Mouse (Mus musculus) forebrain, embryonic 15.5 days (tissue): ENCODE measurements at regions not wholly inside any gene's neighbourhood (a gene's known extent, or its start where the extent isn't known, plus 50 kb on each side); places are given as distances from the start of the nearest gene placed in this dataset.
A peak's percentile ranks its signal among the peaks of the same experiment; 100 is the strongest.

Experiments used
- ATAC-seq: fragments of 200-750 bp; cut with Nextera tagmentation; replicated peaks from 2 replicates; pipeline ENCODE4 v1.8.0; 2017; ENCODE audit warnings: mild to moderate bottlenecking, moderate TSS enrichment, moderate library complexity
- H3K27ac ChIP-seq: fragments of 300-500 bp; sonication (generic); replicated peaks from 2 replicates; pipeline ENCODE4 v1.5.1; 2015; ENCODE audit warnings: mild to moderate bottlenecking, inconsistent platforms
- H3K27me3 ChIP-seq: fragments of 300-500 bp; sonication (generic); 2 replicates; pipeline ENCODE4 v1.6.1; 2015; ENCODE audit warnings: inconsistent platforms
- H3K36me3 ChIP-seq: fragments of 300-500 bp; sonication (generic); 2 replicates; pipeline ENCODE4 v1.6.1; 2015; ENCODE audit warnings: mild to moderate bottlenecking, inconsistent platforms
- H3K4me1 ChIP-seq: fragments of 300-500 bp; sonication (generic); 2 replicates; pipeline ENCODE4 v1.6.1; 2015; ENCODE audit warnings: inconsistent platforms
- H3K4me2 ChIP-seq: fragments of 300-500 bp; sonication (generic); replicated peaks from 2 replicates; pipeline ENCODE4 v1.6.1; 2015; ENCODE audit warnings: mild to moderate bottlenecking, inconsistent platforms
- H3K4me3 ChIP-seq: fragments of 300-500 bp; sonication (generic); 2 replicates; pipeline ENCODE4 v1.5.1; 2015; ENCODE audit warnings: mild to moderate bottlenecking, inconsistent platforms
- H3K9ac ChIP-seq: fragments of 300-500 bp; sonication (generic); replicated peaks from 2 replicates; pipeline ENCODE4 v1.6.1; 2015; ENCODE audit warnings: mild to moderate bottlenecking, inconsistent platforms
- H3K9me3 ChIP-seq: fragments of 300-500 bp; sonication (generic); 2 replicates; pipeline ENCODE4 v1.6.1; 2016; ENCODE audit warnings: inconsistent platforms
- whole genome bisulfite sequencing: fragments of 180-500 bp; shearing (Covaris S2); methylation state at CpG from one replicate; pipeline ENCODE4 v1.1.7; 2015; ENCODE audit warnings: mixed read lengths; 5-methylcytosine and 5-hydroxymethylcytosine counted together

- 0 out of 2 replicates have a peak overlapping the region, but pooled peaks have one; percentile 21 for H3K27ac ChIP-seq
- H3K4me3 ChIP-seq, result no peak overlapping the region
- no peaks in the 10 kb centered on the region for H3K9me3 ChIP-seq
- no peaks in the 10 kb centered on the region for H3K36me3 ChIP-seq
- WGBS, result 0% methylated on average over 1 of the region's 1 CpGs
- peaks cover 6% of the 10 kb centered on the region for H3K4me1 ChIP-seq
- no peak overlapping the region for H3K9ac ChIP-seq
- H3K4me2 ChIP-seq, result no peak overlapping the region
- no peaks in the 10 kb centered on the region for H3K27me3 ChIP-seq
- peak; percentile 83 for ATAC-seq
Observed at GRCm38 (mm10) chr4:110128918-110129317, 151.1 kb downstream of the Dmrta2 start.

- H3K9me3 ChIP-seq, result no peaks in the 10 kb centered on the region
- WGBS, result 24% methylated on average over 3 of the region's 3 CpGs
- H3K36me3 ChIP-seq, result no peaks in the 10 kb centered on the region
- no peak overlapping the region for H3K4me3 ChIP-seq
- H3K27me3 ChIP-seq, result no peaks in the 10 kb centered on the region
- H3K27ac ChIP-seq, result peak overlapping the region; percentile 21; the same call in 1 of the 2 replicates
- ATAC-seq, result peak; percentile 76
- no peak overlapping the region for H3K4me2 ChIP-seq
- H3K4me1 ChIP-seq, result peaks cover 6% of the 10 kb centered on the region
- no peak overlapping the region for H3K9ac ChIP-seq
Observed at GRCm38 (mm10) chr4:110129518-110129917, 151.7 kb downstream of the Dmrta2 start.

GRCm38 (mm10) chr4:110132061-110132460, 154.2 kb downstream of the Dmrta2 start:
- Histone ChIP-seq H3K9ac (no peak overlapping the region), H3K4me2 (no peak overlapping the region), H3K9me3 (no peaks in the 10 kb centered on the region), H3K27me3 (no peaks in the 10 kb centered on the region), H3K36me3 (no peaks in the 10 kb centered on the region), H3K27ac (no peak overlapping the region), H3K4me3 (no peak overlapping the region), H3K4me1 (peaks cover 6% of the 10 kb centered on the region)
- no peak for ATAC-seq
- 72% methylated on average over 4 of the region's 4 CpGs for WGBS

DNA sequence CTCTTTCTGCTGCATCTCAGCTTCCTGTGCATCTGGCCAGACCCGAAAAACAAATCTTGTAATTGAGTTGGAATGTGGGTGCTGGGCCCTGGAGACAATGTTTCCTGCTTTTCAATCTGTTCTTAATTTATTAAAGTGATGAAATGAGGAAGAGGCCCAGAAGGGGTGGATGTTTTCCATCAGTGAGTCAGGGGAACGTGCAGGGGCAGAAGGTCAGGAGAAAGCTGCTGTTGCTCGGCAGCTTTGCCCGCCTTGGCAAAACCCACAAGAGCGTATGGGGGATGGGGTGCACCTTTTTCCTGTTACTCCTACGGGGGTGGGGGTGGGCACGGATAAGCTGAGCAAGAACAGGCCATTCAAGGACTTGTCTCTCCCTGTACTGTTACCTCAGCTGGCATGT, 156.2 kb downstream of the Dmrta2 start:
- no peak overlapping the region for H3K4me3 ChIP-seq
- no peaks in the 10 kb centered on the region for H3K36me3 ChIP-seq
- H3K9ac ChIP-seq, result no peak overlapping the region
- no peaks in the 10 kb centered on the region for H3K27me3 ChIP-seq
- WGBS, result 51% methylated on average over 7 of the region's 7 CpGs
- H3K9me3 ChIP-seq, result no peaks in the 10 kb centered on the region
- H3K4me2 ChIP-seq, result no peak overlapping the region
- ATAC-seq, result 0 out of 2 replicates have a peak, but pooled peaks have one; percentile 7
- peaks cover 6% of the 10 kb centered on the region for H3K4me1 ChIP-seq
- no peak overlapping the region for H3K27ac ChIP-seq

GRCm38 (mm10) chr4:110145229-110145628, 167.4 kb downstream of the Dmrta2 start:
- no peak for ATAC-seq
- 74% methylated on average over 1 of the region's 1 CpGs for WGBS
- no peaks in the 10 kb centered on the region for H3K9me3 ChIP-seq
- no peaks in the 10 kb centered on the region for H3K27me3 ChIP-seq
- no peaks in the 10 kb centered on the region for H3K4me1 ChIP-seq
- H3K27ac ChIP-seq, result no peak overlapping the region
- no peak overlapping the region for H3K4me2 ChIP-seq
- H3K36me3 ChIP-seq, result no peaks in the 10 kb centered on the region
- H3K4me3 ChIP-seq, result no peak overlapping the region
- H3K9ac ChIP-seq, result no peak overlapping the region

GRCm38 (mm10) chr4:110152103-110152946, 174.5 kb downstream of the Dmrta2 start:
- no peaks in the 10 kb centered on the region for H3K27me3 ChIP-seq
- no peaks in the 10 kb centered on the region for H3K36me3 ChIP-seq
- ATAC-seq, result peak; percentile 84
- peak overlapping the region; percentile 32 for H3K4me2 ChIP-seq
- peak overlapping the region; percentile 16 for H3K4me3 ChIP-seq
- H3K9ac ChIP-seq, result 0 out of 2 replicates have a peak overlapping the region, but pooled peaks have one; percentile 28
- peaks cover 14% of the 10 kb centered on the region for H3K4me1 ChIP-seq
- H3K9me3 ChIP-seq, result no peaks in the 10 kb centered on the region
- 12% methylated on average over 15 of the region's 15 CpGs for WGBS
- peak overlapping the region; percentile 56 for H3K27ac ChIP-seq
